Mouse (Mus musculus) forebrain, postnatal 0 days (tissue): ENCODE results near the gene Zfp865. TPM values are rescaled to one million over a fixed set of nuclear protein-coding genes. Genes with fewer than 3 reads are reported as not detected.

Experiments
- ATAC-seq: fragments of 200-750 bp; cut with Nextera tagmentation; 2 replicates; pipeline ENCODE4 v1.8.0; 2017; ENCODE audit warnings: mild to moderate bottlenecking, moderate library complexity
- DNase-seq: peaks from one replicate; pipeline ENCODE4 v3.0.0-alpha.2; 2015
- H3K27ac ChIP-seq: fragments of 300-500 bp; sonication (generic); 2 replicates; pipeline ENCODE4 v1.5.1; 2014; ENCODE audit warnings: low read depth, mild to moderate bottlenecking, antibody characterized with exemption, low read length, moderate library complexity, mixed read lengths
- H3K27me3 ChIP-seq: fragments of 300-500 bp; sonication (generic); 2 replicates; pipeline ENCODE4 v1.6.1; 2014; ENCODE audit warnings: mild to moderate bottlenecking, low read length, mixed read lengths; ENCODE audit not compliant: insufficient read depth
- H3K36me3 ChIP-seq: fragments of 300-500 bp; sonication (generic); 2 replicates; pipeline ENCODE4 v1.6.1; 2014; ENCODE audit warnings: mild to moderate bottlenecking, moderate library complexity; ENCODE audit not compliant: insufficient read depth
- H3K4me1 ChIP-seq: fragments of 300-500 bp; sonication (generic); 2 replicates; pipeline ENCODE4 v1.6.1; 2014; ENCODE audit warnings: antibody characterized with exemption; ENCODE audit not compliant: insufficient read depth
- H3K4me2 ChIP-seq: fragments of 300-500 bp; sonication (generic); 2 replicates; pipeline ENCODE4 v1.6.1; 2014; ENCODE audit warnings: low read depth, mild to moderate bottlenecking, moderate library complexity
- H3K4me3 ChIP-seq: fragments of 300-500 bp; sonication (generic); 2 replicates; pipeline ENCODE4 v1.5.1; 2014; ENCODE audit warnings: low read depth, low read length, mixed read lengths
- H3K9ac ChIP-seq: fragments of 300-500 bp; sonication (generic); 2 replicates; pipeline ENCODE4 v1.6.1; 2014; ENCODE audit warnings: mild to moderate bottlenecking
- H3K9me3 ChIP-seq: fragments of 300-500 bp; sonication (generic); 2 replicates; pipeline ENCODE4 v1.6.1; 2016; ENCODE audit warnings: low read length
- CTCF ChIP-seq: sonication (generic); IDR thresholded peaks from 2 replicates; pipeline ENCODE4 v1.5.1; 2016; ENCODE audit warnings: antibody characterized with exemption, control low read depth, low read depth
- WGBS: fragments of 180-500 bp; shearing (Covaris S2); extraction: QIAGEN DNeasy Blood & Tissue Kit; methylation state at CpG from one replicate; pipeline ENCODE4 v1.1.7; 2014; 5-methylcytosine and 5-hydroxymethylcytosine counted together
- polyA plus RNA-seq: library from polyadenylated mRNA; unstranded; fragments of >200 nt; fragmentation: Nextera tagmentation; extraction: Ambion mirVana; gene quantifications from 2 replicates; pipeline ENCODE4 v1.2.1, GENCODE M21; 2015
- total RNA-seq: library from RNA; depleted of rRNA; stranded (reverse); fragments of >200 nt; gene quantifications from 2 replicates; pipeline ENCODE4 v1.2.3, GENCODE M21; 2014

Gene Zfp865
- total and polyA plus RNA-seq, 2 experiments from 2014 or later = 5.6 to 33.3 TPM

GRCm38 (mm10) chr7:5008229-5008628, 11.9 kb upstream of the Zfp865 start:
- Histone ChIP-seq H3K4me2 (no peak overlapping the region), H3K27me3 (no peaks in the 10 kb centered on the region), H3K9ac (no peak overlapping the region), H3K9me3 (no peaks in the 10 kb centered on the region), H3K27ac (no peak overlapping the region), H3K4me1 (no peaks in the 10 kb centered on the region), H3K36me3 (peaks cover 57% of the 10 kb centered on the region), H3K4me3 (no peak overlapping the region)
- WGBS = 97% methylated on average over 26 of the region's 26 CpGs
- ATAC-seq = no peak
- no peak for DNase-seq
- peak; percentile 19; the same call in 1 of the 2 replicates for TF ChIP-seq CTCF

- peaks cover 46% of the 10 kb centered on the region for H3K36me3 ChIP-seq
- H3K9me3 ChIP-seq = no peaks in the 10 kb centered on the region
- no peak overlapping the region for H3K4me3 ChIP-seq
- DNase-seq (no peak), ATAC-seq (no peak)
- H3K9ac ChIP-seq = no peak overlapping the region
- TF ChIP-seq CTCF = no peak
- no peaks in the 10 kb centered on the region for H3K27me3 ChIP-seq
- no peak overlapping the region for H3K27ac ChIP-seq
- peaks cover 5% of the 10 kb centered on the region; the same call in 1 of the 2 replicates for H3K4me1 ChIP-seq
- WGBS = 90% methylated on average over 27 of the region's 27 CpGs
- H3K4me2 ChIP-seq = no peak overlapping the region
Observed at GRCm38 (mm10) chr7:5012681-5013513, 7.3 kb upstream of the Zfp865 start.

- Histone ChIP-seq H3K27ac (peak within 1 kb of the TSS; percentile 99), H3K9ac (peak within 1 kb of the TSS; percentile 79), H3K4me2 (peak within 1 kb of the TSS; percentile 71), H3K9me3 (no peaks in the 10 kb centered on the region), H3K27me3 (no peaks in the 10 kb centered on the region), H3K4me1 (peaks cover 5% of the 10 kb centered on the region; the same call in 1 of the 2 replicates), H3K4me3 (peak within 1 kb of the TSS; percentile 77), H3K36me3 (peaks cover 30% of the 10 kb centered on the region)
- no peak for TF ChIP-seq CTCF
- peak; percentile 83 for ATAC-seq
- DNase-seq = peak; percentile 99
- 2% methylated on average over 42 of the region's 42 CpGs for WGBS
Observed at GRCm38 (mm10) chr7:5014251-5015117, 5.7 kb upstream of the Zfp865 start, which contains the start of the genes Zfp524 and Fiz1. Gene Zfp524 (plus strand): TSS chr7:5014415. Gene Fiz1 (minus strand): TSS chr7:5014697.

- Histone ChIP-seq H3K9me3 (no peaks in the 10 kb centered on the region), H3K4me1 (peaks cover 5% of the 10 kb centered on the region; the same call in 1 of the 2 replicates), H3K36me3 (peaks cover 22% of the 10 kb centered on the region), H3K27ac (peak within 1 kb of the TSS; percentile 99), H3K4me2 (peak within 1 kb of the TSS; percentile 71), H3K9ac (peak within 1 kb of the TSS; percentile 79), H3K27me3 (no peaks in the 10 kb centered on the region), H3K4me3 (peak within 1 kb of the TSS; percentile 77)
- peak; percentile 98 for DNase-seq
- peak; percentile 81 for ATAC-seq
- TF ChIP-seq CTCF = no peak
- WGBS = 2% methylated on average over 61 of the region's 76 CpGs
Observed at GRCm38 (mm10) chr7:5015118-5016001, 4.8 kb upstream of the Zfp865 start, which contains the start of gene Gm44973. Gene Gm44973 (plus strand): TSS chr7:5015496.

DNA sequence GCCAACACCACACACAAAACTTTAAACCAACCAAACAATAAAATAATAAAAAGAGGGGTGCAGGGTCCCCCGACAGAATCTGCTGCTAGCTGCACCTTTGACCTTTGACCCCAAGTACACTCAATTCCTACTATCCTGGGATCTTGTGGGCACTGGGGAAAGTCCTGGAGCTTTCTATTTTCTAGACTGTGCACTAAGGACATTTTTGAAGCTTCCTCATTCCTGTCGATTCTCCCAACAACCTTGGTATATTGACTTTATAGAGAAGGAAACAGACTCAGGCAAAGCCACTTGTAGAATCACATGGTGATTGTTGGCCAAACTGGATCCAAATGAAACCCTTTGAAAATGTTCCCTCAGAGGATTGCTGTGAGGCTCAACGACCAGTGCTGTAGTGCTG, 4.1 kb upstream of the Zfp865 start:
- Histone ChIP-seq H3K27me3 (no peaks in the 10 kb centered on the region), H3K4me3 (peak overlapping the region; percentile 77), H3K27ac (peak overlapping the region; percentile 99), H3K9ac (peak overlapping the region; percentile 76), H3K36me3 (peaks cover 15% of the 10 kb centered on the region), H3K4me2 (peak overlapping the region; percentile 71), H3K9me3 (no peaks in the 10 kb centered on the region), H3K4me1 (peaks cover 7% of the 10 kb centered on the region)
- TF ChIP-seq CTCF = no peak
- 58% methylated on average over 3 of the region's 3 CpGs for WGBS
- ATAC-seq (no peak), DNase-seq (no peak)

GRCm38 (mm10) chr7:5016920-5017319, 3.3 kb upstream of the Zfp865 start:
- H3K27ac ChIP-seq = no peak overlapping the region
- ATAC-seq (no peak), DNase-seq (no peak)
- no peak overlapping the region for H3K4me3 ChIP-seq
- no peak overlapping the region for H3K9ac ChIP-seq
- WGBS = 100% methylated on average over 2 of the region's 2 CpGs
- H3K36me3 ChIP-seq = peaks cover 9% of the 10 kb centered on the region
- no peaks in the 10 kb centered on the region for H3K9me3 ChIP-seq
- H3K4me2 ChIP-seq = no peak overlapping the region
- H3K4me1 ChIP-seq = peaks cover 10% of the 10 kb centered on the region
- TF ChIP-seq CTCF = no peak
- no peaks in the 10 kb centered on the region for H3K27me3 ChIP-seq
